Mouse (Mus musculus) cerebellum, adult (tissue): ENCODE measurements at regions not wholly inside any gene's neighbourhood (a gene's known extent, or its start where the extent isn't known, plus 50 kb on each side); places are given as distances from the start of the nearest gene placed in this dataset.

Experiments used
- ATAC-seq: cut with Nextera tagmentation; 2 replicates; pipeline ENCODE4 v1.9.2; 2017; ENCODE audit warnings: mild to moderate bottlenecking, moderate library complexity, mixed read lengths; ENCODE audit not compliant: insufficient number of reproducible peaks, low FRiP score, low TSS enrichment

DNA sequence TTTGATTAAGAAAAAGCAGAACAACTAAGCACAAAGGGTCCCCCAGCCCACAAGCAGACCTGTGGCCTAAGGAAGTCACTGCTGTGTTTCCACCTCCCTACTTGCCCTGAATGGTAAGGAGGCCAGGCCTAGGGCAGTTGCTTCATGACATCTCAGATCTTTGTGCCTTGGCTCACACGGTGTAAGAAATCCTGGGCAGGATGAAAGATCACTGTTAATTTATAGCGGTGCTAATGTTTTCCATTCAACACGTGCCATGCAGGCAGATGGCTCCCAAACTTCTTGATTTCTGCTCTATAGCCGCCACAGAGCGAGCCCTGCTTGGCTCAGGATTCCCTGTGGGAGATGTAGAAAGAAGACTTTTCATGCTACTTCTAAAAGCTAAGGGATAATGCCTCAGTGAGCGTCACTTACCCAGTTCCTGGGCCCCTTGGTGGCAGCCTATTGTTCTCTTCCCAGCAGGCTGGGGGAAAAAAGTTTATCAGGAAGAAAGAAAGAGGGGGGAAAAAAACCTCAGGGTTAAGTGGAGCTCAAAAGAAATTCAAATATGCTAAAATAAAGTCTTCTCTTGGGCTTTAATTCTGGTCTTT lies 327.4 kb downstream of the Adgrl2 start:
- ATAC-seq: no peak

DNA sequence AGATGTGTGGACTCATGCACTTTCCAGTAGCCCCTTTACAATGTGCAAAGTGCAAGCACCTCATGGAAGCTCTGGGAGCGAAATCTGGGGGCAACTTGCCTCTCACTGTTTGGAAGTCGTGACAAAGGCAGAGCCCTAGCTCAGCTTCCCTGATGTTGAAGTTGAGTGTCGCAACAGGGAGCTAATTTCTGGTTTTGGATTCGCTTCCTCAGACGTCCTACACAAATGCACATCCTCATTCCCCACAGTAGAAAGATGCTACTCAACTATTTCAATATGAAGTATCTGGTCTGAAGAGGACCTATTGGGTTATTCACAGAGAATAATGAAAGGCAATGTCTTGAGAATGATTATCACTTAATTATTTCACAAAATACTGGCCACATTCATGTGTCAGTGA lies 331.3 kb downstream of the Adgrl2 start:
- ATAC-seq: no peak

DNA sequence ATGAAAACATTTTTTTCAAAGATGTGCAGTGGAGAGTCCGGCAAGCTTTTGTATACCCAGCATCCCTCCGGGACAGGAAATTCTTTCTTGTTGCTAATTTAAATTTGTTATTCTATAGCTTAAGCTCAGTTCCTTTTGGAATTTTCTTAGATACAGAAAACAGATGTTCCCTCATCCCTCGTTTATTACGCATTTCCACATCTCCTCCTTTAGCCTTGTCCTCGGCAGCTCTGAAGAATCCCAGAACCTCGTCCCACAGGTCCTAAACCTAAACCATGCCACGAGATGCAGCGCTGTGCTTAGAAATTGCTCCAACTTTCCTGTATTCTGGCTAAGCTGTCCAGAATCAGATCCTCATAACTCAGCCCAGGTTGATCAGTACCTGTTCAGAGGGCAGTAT lies 332.0 kb downstream of the Adgrl2 start:
- ATAC-seq: no peak

DNA sequence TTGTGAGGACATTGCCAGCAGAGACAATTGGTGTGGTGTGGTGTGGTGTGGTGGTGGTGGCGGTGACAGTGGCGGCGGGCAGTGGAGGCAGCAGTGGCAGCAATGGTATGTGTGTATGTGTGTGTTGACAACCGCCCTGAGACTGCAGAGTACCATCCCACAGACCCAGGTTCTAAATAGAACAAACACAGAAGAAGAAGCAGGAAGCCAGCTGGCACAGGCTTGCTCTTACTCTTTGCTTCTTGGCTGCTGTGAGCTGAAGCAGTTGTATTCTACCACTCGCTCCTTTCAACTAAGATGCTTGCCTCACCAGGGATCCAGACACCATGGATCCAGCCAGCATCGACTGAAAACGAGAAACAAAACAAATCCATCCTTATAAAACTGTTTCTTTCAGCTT lies 334.2 kb downstream of the Adgrl2 start:
- no peak for ATAC-seq

DNA sequence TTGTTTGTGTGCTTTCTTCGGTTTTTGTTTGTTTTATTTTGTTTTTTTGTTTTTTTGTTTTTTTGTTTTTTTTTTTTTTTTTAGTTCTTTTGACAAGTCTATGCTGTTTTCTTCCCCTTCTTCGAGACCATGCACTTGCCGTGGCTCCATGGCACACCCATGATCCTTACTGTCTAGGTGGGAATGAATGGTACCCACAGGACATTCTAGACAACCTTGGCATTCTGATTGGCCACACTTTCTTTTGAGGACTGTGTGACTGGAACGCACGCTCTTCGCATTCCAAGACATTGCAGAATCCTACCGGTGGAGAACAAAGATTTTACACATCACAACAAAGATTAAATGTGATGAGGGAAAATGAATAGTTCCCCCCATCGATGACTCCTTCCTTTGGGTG lies 340.1 kb downstream of the Adgrl2 start:
- no peak for ATAC-seq

DNA sequence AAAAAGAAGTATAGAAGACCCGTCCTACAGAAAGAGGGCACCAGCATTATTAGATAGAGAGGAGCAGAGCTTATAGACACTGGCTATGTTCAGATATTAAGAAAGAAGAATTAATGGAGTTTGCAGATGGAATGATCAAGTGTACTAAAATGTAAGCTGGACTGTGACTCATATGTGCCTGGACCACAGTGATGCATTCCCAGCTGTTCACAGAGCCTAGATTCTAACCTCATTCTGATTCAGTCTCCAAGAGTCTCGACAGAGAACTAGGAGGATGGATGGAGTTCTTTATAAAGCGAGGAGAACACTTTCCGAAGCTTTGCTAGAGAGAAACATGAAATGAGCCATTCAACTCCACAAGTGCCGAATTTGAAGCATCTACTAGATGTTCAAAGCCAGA lies 345.4 kb downstream of the Adgrl2 start:
- ATAC-seq: no peak

- no peak for ATAC-seq
Observed at GRCm38 (mm10) chr3:148641581-148641980, 348.8 kb downstream of the Adgrl2 start.

DNA sequence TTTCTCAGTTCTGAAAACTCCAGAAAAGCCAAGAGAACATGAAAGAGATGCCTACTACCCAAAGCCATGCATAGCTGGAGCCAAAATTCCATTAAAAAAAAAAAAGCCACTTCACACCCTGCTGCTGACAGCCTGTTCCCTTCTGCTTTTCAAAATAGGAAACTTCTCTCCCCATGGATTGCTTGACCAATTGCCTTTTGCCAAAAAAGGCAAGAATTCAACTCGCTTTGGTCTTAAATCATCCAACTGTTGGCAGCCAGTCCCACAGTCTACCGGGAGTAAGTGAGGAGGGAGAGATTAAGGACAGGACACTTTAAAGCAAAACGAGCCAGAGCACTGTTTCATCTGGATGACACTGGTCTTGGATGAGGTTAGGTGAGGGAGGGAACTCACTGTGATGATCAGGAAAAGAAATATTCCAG lies 349.7 kb downstream of the Adgrl2 start:
- ATAC-seq: no peak

- no peak for ATAC-seq
Observed at GRCm38 (mm10) chr3:148635101-148635500, 355.3 kb downstream of the Adgrl2 start.

DNA sequence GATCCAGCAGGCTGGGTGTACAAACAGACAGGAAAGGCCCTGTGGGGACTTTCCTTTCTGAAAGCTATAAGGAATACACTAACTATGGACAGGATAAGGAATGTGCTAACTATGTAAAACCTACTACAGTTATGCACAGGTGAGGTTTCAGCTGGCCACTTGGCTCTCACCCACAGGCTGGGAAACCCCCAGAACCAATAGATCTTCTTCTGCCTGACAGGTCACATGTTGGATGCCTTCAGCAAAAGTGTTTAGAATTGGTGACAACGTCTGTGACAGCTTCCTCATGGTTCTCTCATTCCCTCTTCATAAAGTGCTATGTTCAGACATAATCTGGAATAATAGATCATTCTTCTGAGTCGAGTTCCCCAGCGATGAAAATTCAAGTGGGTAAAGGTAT lies 356.0 kb downstream of the Adgrl2 start:
- ATAC-seq: no peak

DNA sequence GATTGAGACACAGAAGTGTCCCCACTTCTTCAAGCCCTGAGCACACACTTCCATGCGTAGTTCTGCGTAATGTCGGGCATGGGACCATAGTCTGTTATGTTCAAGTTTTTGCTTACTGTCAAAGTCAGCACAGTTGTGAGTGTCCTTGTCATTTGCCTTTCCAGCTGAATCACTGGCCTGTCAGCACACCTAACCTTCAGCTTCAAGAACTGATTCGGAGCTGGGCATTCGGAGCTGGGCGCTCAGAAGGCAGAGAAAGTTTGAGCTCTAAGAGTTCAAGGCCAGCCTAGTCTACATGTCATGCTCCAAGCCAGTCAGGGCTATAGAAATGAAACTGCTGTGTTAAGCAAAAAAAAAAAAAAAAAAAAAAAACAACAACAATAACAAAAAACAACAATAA lies 357.1 kb downstream of the Adgrl2 start:
- no peak for ATAC-seq

GRCm38 (mm10) chr3:148632449-148632848 lies 357.9 kb downstream of the Adgrl2 start:
- no peak for ATAC-seq

GRCm38 (mm10) chr3:148631415-148632192 lies 358.8 kb downstream of the Adgrl2 start:
- ATAC-seq: no peak

DNA sequence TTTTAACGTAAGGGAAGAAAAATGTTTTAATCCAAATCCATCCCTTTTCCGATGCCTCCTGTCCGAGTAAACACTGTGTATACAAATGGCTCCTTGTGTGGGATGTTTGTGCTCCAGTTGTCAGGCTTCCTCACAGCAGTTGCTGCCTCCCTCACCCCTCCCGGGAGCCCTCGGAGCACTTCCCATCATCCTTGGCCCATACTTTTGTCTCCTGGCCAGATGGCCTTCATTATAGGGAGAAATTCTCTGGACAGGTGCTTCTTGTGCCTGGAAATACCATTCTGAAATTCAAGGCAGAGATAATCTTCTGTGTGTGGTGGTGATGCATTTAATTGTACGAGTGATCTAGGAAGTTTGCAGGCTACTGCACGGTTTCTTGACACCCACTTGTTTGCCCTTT lies 359.5 kb downstream of the Adgrl2 start:
- no peak for ATAC-seq

GRCm38 (mm10) chr3:148614971-148615671 lies 375.2 kb downstream of the Adgrl2 start:
- ATAC-seq: no peak

- ATAC-seq: no peak
Observed at GRCm38 (mm10) chr3:148613443-148613842, 376.9 kb downstream of the Adgrl2 start.

DNA sequence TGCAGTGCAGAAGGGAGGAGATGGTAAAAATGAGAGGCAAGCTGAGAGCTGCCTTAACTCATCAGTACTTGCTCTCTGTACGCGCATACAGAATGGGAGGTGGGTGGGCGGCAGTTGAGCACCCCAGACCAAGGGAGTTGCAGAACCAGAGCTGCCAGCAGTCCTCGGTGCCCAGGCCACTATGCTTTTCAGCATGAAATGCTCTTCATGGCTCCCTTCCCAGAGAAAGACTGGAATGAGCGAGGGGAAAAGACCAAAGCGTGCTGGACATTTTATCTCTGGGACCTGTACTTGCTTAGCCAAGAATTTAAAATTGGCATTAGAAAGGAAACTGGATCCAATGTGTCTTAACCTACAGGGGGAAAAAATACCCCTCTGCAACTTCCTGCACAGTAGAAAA lies 387.1 kb downstream of the Adgrl2 start:
- no peak for ATAC-seq

- no peak for ATAC-seq
Observed at GRCm38 (mm10) chr3:148602730-148603255, 387.6 kb downstream of the Adgrl2 start.

DNA sequence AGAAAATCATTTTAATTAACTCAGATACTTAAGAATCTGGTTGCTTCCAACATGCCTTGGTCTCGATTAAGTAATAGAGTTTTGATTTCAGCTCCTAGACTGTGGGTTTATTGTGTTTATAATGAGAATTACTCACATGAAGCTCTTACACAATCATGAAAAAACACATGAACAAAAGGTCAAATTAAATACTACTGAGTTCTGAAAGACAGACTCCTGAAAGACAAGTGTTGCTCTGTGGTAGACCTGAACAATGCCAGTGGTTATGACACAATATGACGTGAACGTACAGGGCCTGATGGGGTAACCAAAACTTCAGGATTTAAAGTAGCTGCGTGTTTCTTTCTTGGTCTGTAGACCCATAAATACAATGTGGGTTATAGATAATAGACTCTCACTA lies 394.8 kb downstream of the Adgrl2 start:
- no peak for ATAC-seq

DNA sequence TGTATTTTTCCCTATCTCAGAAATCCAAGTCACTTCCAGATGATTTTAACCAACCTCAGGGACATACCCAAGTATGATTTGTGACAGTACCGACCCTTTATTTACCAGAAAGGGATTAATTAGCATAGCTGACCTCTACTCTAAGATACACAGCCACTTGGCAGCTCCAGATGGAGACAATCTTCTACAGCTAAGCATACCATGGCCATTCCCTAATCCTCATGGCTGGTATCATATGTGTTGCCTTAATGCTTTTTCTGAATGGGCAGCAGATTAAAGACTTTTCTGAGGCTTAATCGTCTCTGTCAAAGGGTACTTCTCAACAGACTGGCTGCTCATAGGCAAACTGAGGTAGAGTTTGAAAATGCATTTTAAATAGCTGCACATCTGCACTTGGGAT lies 400.8 kb downstream of the Adgrl2 start:
- no peak for ATAC-seq

DNA sequence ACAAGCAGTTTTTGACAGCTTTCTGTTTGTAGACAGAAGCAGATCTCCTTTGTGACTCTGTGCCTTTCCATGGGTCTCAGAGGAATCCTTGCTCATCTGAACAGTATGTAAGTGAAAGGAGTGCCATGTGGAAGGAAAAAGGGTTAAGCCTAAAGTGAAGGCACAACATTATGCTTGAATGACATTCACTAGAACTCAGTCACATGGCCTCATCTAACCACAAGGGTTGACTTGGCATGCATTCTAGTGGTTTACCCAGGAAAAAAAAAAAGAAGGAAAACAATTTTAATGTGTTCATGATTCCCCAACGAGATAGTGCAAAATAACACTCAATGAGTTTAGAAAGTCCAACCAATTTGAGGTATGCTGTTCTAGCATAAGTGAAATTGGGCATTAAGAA lies 414.6 kb downstream of the Adgrl2 start:
- no peak for ATAC-seq
